Mouse (Mus musculus): ENCODE results near the gene Trim37. TPM values are rescaled to one million over a fixed set of nuclear protein-coding genes. Genes with fewer than 3 reads are reported as not detected.
"Not testable (repeated sequence)": the region's sequence is repeated elsewhere in the genome, so short reads cannot be mapped to it uniquely, and the experiment has no call there.

Trim37 gene
- polyA plus RNA-seq, 1 experiment = 6.3 TPM

DNA sequence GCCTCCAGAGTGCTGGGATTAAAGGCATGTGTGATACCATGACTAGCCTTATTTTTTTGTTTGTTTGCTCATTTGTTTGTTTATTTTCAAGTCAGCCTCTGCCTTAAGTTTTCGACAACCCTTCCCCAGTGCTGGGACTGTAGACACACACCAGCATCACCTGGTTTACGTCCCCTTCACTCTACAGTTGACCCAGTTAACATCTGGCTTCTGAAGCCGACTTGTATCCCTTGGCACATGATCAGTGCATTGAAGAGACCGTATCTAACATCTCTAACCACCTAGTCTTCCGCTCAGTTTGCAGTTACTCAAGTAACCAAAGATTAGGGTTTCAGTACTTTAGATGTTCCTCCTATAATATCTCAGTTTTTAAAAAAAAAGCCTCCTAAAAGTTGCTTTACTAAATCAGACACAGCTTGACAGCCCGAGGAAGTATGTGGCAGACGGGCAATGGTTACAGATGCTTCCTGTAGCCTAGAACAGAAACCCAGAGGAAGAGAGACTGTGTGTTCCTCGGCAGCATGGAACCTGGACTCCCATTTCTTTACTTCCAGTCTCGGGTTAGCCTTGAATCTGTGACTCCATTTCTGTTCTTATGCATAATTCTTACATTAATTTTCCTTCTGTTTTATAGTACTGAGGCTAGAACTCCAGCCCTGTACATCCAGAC, 118.4 kb downstream of the Trim37 start:
- no peaks in the 10 kb centered on the region for H3K9me3 ChIP-seq
- H3K4me1 ChIP-seq = peaks cover 60% of the 10 kb centered on the region
- no peak for TF ChIP-seq GATA1 (IDR thresholded peaks at IDR 0.05; ENCODE audit: borderline replicate concordance, low read length)
- TF ChIP-seq FLI1 (IDR thresholded peaks at IDR 0.05; ENCODE audit: low read length) = no peak
- H3K4me3 ChIP-seq (replicated peaks) = no peak overlapping the region
- no peaks in the 10 kb centered on the region for H3K27me3 ChIP-seq (replicated peaks)
- peaks cover 20% of the 10 kb centered on the region for H3K36me3 ChIP-seq (replicated peaks; ENCODE audit: low read length)

DNA sequence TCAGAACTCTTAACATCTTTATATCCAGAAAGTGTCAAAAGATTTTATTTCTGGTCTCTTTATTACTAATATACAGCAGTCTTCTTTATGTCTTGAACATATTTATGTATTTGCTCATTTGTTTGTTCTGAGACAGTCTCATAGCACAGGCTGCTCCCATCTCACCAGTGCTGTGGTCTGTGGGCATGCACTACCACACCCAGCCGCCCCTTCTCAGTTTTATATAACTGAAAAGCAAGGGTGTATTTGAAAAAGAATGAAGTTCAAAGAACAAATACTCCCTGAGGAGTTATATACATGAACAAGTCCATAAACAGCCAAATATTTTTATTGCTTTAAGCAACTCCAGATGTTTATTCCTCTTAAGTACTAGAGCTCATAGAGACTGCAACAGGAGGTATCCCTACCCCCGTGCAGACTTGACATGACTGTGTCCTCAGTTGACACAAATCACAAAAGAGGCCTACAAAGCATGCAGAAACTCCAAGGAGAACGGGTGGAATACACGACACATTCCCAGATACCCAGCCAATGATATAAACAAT, 119.3 kb downstream of the Trim37 start:
- no peaks in the 10 kb centered on the region for H3K27me3 ChIP-seq (replicated peaks)
- no peak overlapping the region for H3K4me3 ChIP-seq (replicated peaks)
- TF ChIP-seq FLI1 (IDR thresholded peaks at IDR 0.05; ENCODE audit: low read length) = no peak
- no peak for TF ChIP-seq GATA1 (IDR thresholded peaks at IDR 0.05; ENCODE audit: borderline replicate concordance, low read length)
- H3K9me3 ChIP-seq = no peaks in the 10 kb centered on the region
- H3K4me1 ChIP-seq = peaks cover 53% of the 10 kb centered on the region
- peaks cover 16% of the 10 kb centered on the region for H3K36me3 ChIP-seq (replicated peaks; ENCODE audit: low read length)

DNA sequence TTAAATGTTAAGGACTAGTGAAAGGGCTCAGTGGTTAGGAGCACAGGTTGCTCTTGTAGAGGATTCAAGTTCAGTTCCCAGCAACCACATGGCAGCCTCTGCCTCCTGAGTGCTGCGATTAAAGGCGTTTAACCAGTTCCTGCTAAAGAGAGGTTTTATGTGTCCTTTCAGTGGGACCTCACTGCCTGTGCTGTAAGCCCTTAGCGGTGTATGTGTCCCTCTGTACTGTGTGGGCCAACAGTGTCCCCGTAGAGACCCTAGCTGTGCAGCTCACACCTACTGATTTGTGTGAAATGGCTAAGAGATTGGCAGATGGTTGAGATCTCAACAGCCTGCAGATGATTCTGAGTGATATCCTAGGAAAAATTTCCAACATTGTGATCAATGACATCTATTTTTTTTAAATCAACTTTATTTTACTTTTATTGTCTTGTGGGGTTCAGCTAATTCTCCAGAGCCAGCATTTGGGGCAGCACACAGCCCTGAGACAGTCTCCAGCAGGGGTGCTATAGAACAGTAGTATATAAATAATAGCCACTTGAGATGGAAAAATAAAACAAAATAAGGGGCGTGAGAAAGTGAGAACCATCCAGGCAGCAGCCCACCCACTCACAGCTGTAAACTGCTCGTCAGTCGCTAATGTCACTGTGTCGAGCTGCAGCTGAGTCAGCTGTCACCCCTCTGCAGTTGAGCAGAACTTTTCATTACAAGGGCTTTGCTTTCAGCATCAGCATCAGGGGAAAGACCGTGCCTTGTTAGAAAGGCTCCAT, 120.0 kb downstream of the Trim37 start:
- Histone ChIP-seq H3K9me3 (no peaks in the 10 kb centered on the region), H3K4me1 (peaks cover 53% of the 10 kb centered on the region), H3K27me3 (replicated peaks) (no peaks in the 10 kb centered on the region), H3K36me3 (replicated peaks; ENCODE audit: low read length) (peaks cover 14% of the 10 kb centered on the region), H3K4me3 (replicated peaks) (peak overlapping the region; percentile 33)
- TF ChIP-seq FLI1 (IDR thresholded peaks at IDR 0.05; ENCODE audit: low read length) (no peak), GATA1 (IDR thresholded peaks at IDR 0.05; ENCODE audit: borderline replicate concordance, low read length) (no peak)

DNA sequence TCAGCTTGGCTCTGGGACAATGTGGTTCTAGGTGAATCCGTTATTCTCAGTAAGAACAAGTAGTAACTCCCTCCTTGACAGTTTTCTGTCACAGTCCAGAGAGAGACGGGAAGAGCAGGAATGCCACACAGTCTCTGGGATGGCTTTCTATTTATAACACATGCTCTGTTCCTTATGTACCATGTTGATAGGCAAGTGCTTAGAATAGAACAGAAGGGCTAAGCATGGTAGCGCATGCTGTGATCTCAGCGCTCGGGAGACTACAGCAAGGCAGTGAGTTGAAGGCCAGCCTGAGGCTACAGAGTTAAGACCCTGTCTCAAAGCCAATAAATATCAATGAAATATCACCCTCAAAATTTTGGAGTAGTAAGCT, 120.6 kb downstream of the Trim37 start:
- TF ChIP-seq FLI1 (IDR thresholded peaks at IDR 0.05; ENCODE audit: low read length) = no peak
- TF ChIP-seq GATA1 (IDR thresholded peaks at IDR 0.05; ENCODE audit: borderline replicate concordance, low read length) = no peak
- peaks cover 56% of the 10 kb centered on the region for H3K4me1 ChIP-seq
- no peaks in the 10 kb centered on the region for H3K27me3 ChIP-seq (replicated peaks)
- no peaks in the 10 kb centered on the region for H3K9me3 ChIP-seq
- H3K36me3 ChIP-seq (replicated peaks; ENCODE audit: low read length) = peaks cover 18% of the 10 kb centered on the region
- H3K4me3 ChIP-seq (replicated peaks) = peak overlapping the region; percentile 33

DNA sequence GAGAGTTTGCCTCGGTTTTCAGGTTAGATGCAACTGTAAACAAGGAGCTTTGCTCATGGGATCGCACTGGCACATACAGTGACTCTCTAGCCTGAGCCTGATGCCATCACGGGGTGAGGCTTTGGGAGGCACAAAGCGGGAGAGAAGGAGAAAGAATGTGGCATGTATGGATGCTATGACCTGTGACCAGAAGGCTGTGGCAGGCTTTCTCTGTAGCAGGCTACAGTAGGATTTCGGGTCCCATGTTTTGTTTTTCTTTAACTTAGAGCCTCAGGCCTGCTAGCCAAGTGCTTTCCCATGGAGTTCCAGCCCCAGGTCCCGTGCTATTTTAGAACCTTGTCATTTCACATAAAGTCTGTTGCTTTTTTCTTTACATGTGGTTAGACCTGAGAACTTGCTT, 123.3 kb downstream of the Trim37 start:
- TF ChIP-seq FLI1 (IDR thresholded peaks at IDR 0.05; ENCODE audit: low read length) = no peak
- no peak for TF ChIP-seq GATA1 (IDR thresholded peaks at IDR 0.05; ENCODE audit: borderline replicate concordance, low read length)
- Histone ChIP-seq H3K36me3 (replicated peaks; ENCODE audit: low read length) (peaks cover 8% of the 10 kb centered on the region), H3K27me3 (replicated peaks) (no peaks in the 10 kb centered on the region), H3K9me3 (peaks cover 3% of the 10 kb centered on the region; the same call in 1 of the 2 replicates), H3K4me3 (replicated peaks) (no peak overlapping the region), H3K4me1 (peaks cover 50% of the 10 kb centered on the region)

DNA sequence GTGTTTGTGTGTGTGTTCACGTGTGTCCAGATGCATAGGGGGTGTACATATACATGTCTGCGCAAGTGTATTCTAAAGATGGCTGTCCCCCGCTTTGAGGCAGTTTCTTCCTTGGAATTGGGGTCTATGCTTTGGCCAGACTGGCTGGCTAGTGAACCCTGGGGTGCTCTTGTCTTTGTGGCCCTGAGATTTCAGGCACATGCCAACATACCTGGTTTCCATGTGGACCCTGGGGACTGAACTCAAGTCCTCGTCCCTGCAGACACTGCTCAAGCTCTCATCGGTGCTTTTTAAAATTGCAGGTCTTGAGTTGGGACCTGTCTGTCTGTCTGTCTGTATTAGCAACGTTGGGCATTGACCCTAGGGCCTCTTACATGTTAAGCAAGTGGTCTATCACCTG, 126.4 kb downstream of the Trim37 start:
- Histone ChIP-seq H3K36me3 (replicated peaks; ENCODE audit: low read length) (peaks cover 8% of the 10 kb centered on the region), H3K9me3 (peaks cover 4% of the 10 kb centered on the region; the same call in 1 of the 2 replicates), H3K4me3 (replicated peaks) (no peak overlapping the region), H3K27me3 (replicated peaks) (no peaks in the 10 kb centered on the region), H3K4me1 (peaks cover 31% of the 10 kb centered on the region)
- TF ChIP-seq FLI1 (IDR thresholded peaks at IDR 0.05; ENCODE audit: low read length) = no peak
- TF ChIP-seq GATA1 (IDR thresholded peaks at IDR 0.05; ENCODE audit: borderline replicate concordance, low read length) = no peak

DNA sequence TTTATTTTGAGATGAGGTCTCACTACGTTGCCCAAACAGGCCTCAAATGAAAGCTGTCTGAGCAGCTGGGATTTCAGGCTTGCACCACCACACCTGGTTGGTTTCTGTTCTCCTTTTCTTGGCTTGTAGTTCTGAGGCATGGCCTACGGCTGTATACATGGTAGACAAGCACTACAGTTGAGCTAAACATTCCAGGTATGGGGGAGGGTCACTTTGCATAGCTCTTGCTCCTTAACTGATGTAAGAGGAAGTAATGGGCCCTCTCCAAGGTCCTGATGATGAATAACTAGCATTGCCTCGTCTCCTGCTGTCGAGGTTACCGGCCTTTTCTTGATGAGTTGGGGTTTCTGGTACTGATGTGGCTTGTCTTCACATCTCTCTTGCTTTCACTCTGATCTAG, 127.3 kb downstream of the Trim37 start:
- Histone ChIP-seq H3K36me3 (replicated peaks; ENCODE audit: low read length) (peaks cover 8% of the 10 kb centered on the region), H3K4me1 (peaks cover 33% of the 10 kb centered on the region)

DNA sequence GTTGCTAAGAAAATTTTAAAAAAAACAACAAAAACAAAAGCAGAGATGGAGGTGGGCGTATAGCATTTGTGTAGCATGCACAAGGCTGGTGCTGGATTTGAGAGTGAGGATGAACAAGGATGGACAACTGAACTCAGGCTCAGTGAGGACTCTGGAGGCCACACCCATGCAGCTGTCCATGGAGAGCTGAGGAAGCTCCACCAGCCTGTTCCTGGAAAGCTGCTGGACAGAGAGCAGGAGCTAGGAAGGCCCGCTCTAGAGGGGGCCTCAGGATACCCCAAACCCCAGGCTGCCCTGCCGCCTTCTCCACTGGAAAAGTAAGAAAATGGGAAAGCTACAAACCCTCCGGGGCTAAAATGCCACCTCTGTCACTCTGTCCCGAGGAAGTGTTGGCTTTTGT, 130.4 kb downstream of the Trim37 start:
- Histone ChIP-seq H3K4me3 (replicated peaks) (no peak overlapping the region), H3K4me1 (peaks cover 57% of the 10 kb centered on the region), H3K9me3 (peaks cover 4% of the 10 kb centered on the region; the same call in 1 of the 2 replicates), H3K36me3 (replicated peaks; ENCODE audit: low read length) (peaks cover under 1% of the 10 kb centered on the region), H3K27me3 (replicated peaks) (no peaks in the 10 kb centered on the region)
- TF ChIP-seq GATA1 (IDR thresholded peaks at IDR 0.05; ENCODE audit: borderline replicate concordance, low read length) = no peak
- TF ChIP-seq FLI1 (IDR thresholded peaks at IDR 0.05; ENCODE audit: low read length) = no peak

More for the DNA sequence above, 127.3 kb downstream of the Trim37 start:
- H3K9me3 ChIP-seq = peaks cover 4% of the 10 kb centered on the region; the same call in 1 of the 2 replicates
- no peak for TF ChIP-seq FLI1 (IDR thresholded peaks at IDR 0.05; ENCODE audit: low read length)
- TF ChIP-seq GATA1 (IDR thresholded peaks at IDR 0.05; ENCODE audit: borderline replicate concordance, low read length) = no peak
- no peak overlapping the region for H3K4me3 ChIP-seq (replicated peaks)
- no peaks in the 10 kb centered on the region for H3K27me3 ChIP-seq (replicated peaks)

DNA sequence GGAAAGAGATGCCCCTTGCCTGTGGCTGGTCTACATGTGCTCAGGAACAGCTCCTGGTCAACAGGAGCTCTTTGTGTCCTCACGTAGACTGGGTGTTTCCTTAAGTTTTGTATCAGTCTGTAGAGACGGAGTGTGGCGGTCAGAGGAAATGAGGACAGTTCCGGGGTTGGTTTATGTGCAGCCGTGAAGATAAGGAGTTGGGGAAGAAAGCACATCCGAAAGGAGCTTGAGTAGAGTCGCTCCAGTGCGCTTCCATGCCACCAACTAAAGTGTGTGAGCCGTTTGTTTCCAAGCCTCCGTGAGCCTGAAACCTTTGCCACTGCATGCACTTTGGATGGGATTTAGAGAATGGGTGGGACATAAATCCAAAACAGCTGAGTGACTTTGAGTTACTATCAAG, 132.9 kb downstream of the Trim37 start:
- Histone ChIP-seq H3K36me3 (replicated peaks; ENCODE audit: low read length) (no peaks in the 10 kb centered on the region), H3K4me3 (replicated peaks) (peak overlapping the region; percentile 87), H3K9me3 (peaks cover 4% of the 10 kb centered on the region; the same call in 1 of the 2 replicates), H3K4me1 (peaks cover 76% of the 10 kb centered on the region), H3K27me3 (replicated peaks) (no peaks in the 10 kb centered on the region)
- peak; percentile 61; the same call in 1 of the 2 replicates for TF ChIP-seq FLI1 (IDR thresholded peaks at IDR 0.05; ENCODE audit: low read length)
- TF ChIP-seq GATA1 (IDR thresholded peaks at IDR 0.05; ENCODE audit: borderline replicate concordance, low read length) = peak; percentile 86; the same call in 2 of the 3 replicates

DNA sequence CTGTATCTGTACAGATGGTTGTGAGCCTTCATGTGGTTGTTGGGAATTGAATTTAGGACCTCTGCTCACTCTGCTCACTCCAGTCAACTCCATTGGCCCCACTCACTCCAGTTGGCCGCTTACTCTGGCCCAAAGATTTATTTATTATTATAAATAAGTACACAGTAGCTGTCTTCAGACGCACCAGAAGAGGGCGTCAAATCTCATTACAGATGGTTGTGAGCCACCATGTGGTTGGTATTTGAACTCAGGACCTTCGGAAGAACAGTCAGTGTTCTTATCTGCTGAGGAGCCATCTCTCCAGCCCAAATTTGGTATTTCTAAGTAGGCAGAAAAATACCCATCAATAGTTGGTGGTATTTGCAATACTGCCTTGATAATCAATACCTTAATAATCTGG, 134.8 kb downstream of the Trim37 start:
- H3K9me3 ChIP-seq; H3K4me3 ChIP-seq (replicated peaks); H3K36me3 ChIP-seq (replicated peaks; ENCODE audit: low read length); H3K27me3 ChIP-seq (replicated peaks): not testable (repeated sequence)
- peaks cover 77% of the 10 kb centered on the region for H3K4me1 ChIP-seq
